Mouse (Mus musculus) liver, embryonic 15.5 days (tissue): ENCODE results near the gene Fam221b. TPM values are rescaled to one million over a fixed set of nuclear protein-coding genes. Genes with fewer than 3 reads are reported as not detected.

Experiments
- ATAC-seq: fragments of 200-750 bp; cut with Nextera tagmentation; 2 replicates; pipeline ENCODE4 v1.8.0; 2017; ENCODE audit warnings: moderate number of reproducible peaks, mild to moderate bottlenecking, moderate library complexity; ENCODE audit not compliant: insufficient read depth
- H3K27ac ChIP-seq: fragments of 300-500 bp; sonication (generic); replicated peaks from 2 replicates; pipeline ENCODE4 v1.5.1; 2015; ENCODE audit warnings: mild to moderate bottlenecking, inconsistent platforms
- H3K27me3 ChIP-seq: fragments of 300-500 bp; sonication (generic); 2 replicates; pipeline ENCODE4 v1.6.1; 2015; ENCODE audit warnings: mild to moderate bottlenecking, inconsistent platforms
- H3K36me3 ChIP-seq: fragments of 300-500 bp; sonication (generic); replicated peaks from 2 replicates; pipeline ENCODE4 v1.6.1; 2015; ENCODE audit warnings: moderate library complexity, mild to moderate bottlenecking, inconsistent platforms
- H3K4me1 ChIP-seq: fragments of 300-500 bp; sonication (generic); replicated peaks from 2 replicates; pipeline ENCODE4 v1.6.1; 2015; ENCODE audit warnings: inconsistent platforms
- H3K4me2 ChIP-seq: fragments of 300-500 bp; sonication (generic); 2 replicates; pipeline ENCODE4 v1.6.1; 2015; ENCODE audit warnings: moderate library complexity, mild to moderate bottlenecking, inconsistent platforms
- H3K4me3 ChIP-seq: fragments of 300-500 bp; sonication (generic); replicated peaks from 2 replicates; pipeline ENCODE4 v1.5.1; 2015; ENCODE audit warnings: mild to moderate bottlenecking, inconsistent platforms
- H3K9ac ChIP-seq: fragments of 300-500 bp; sonication (generic); 2 replicates; pipeline ENCODE4 v1.6.1; 2015; ENCODE audit warnings: moderate library complexity, mild to moderate bottlenecking, inconsistent platforms
- H3K9me3 ChIP-seq: fragments of 300-500 bp; sonication (generic); replicated peaks from 2 replicates; pipeline ENCODE4 v1.6.1; 2016; ENCODE audit warnings: inconsistent platforms
- WGBS: fragments of 180-500 bp; shearing (Covaris S2); methylation state at CpG from one replicate; pipeline ENCODE4 v1.1.7; 2015; ENCODE audit warnings: mixed read lengths; ENCODE audit not compliant: insufficient replicate concordance; 5-methylcytosine and 5-hydroxymethylcytosine counted together
- polyA plus RNA-seq: library from polyadenylated mRNA; unstranded; fragments of >200 nt; fragmentation: Nextera tagmentation; extraction: Ambion mirVana; gene quantifications from 2 replicates; pipeline ENCODE4 v1.2.1, GENCODE M21; 2015

The Fam221b gene
- polyA plus RNA-seq, 1 experiment from 2014 or later = 1.1 TPM

DNA sequence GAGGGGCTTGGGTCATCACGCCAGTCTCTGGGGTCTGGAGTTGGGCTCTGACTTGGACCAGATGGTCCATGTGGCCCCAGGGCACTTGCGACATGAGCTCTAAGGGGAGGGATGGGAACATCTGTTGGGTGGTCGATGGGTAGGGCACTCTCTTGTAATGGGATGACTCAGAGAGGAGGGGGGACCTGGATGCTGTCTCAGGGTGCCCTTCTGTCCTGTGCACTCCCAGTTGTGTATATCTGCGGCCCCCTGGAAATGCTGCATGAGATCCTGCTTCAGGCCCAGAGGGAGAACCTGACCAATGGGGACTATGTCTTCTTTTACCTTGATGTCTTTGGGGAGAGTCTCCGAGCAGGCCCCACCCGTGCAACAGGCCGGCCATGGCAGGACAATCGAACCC, 35.6 kb downstream of the Fam221b start:
- H3K4me2 ChIP-seq = no peak overlapping the region
- H3K9me3 ChIP-seq = no peaks in the 10 kb centered on the region
- 74% methylated on average over 8 of the region's 8 CpGs for WGBS
- H3K4me1 ChIP-seq = peaks cover 24% of the 10 kb centered on the region
- ATAC-seq = no peak
- no peaks in the 10 kb centered on the region for H3K36me3 ChIP-seq
- no peak overlapping the region for H3K9ac ChIP-seq
- H3K27me3 ChIP-seq = peaks cover 55% of the 10 kb centered on the region
- H3K4me3 ChIP-seq = no peak overlapping the region
- no peak overlapping the region for H3K27ac ChIP-seq

DNA sequence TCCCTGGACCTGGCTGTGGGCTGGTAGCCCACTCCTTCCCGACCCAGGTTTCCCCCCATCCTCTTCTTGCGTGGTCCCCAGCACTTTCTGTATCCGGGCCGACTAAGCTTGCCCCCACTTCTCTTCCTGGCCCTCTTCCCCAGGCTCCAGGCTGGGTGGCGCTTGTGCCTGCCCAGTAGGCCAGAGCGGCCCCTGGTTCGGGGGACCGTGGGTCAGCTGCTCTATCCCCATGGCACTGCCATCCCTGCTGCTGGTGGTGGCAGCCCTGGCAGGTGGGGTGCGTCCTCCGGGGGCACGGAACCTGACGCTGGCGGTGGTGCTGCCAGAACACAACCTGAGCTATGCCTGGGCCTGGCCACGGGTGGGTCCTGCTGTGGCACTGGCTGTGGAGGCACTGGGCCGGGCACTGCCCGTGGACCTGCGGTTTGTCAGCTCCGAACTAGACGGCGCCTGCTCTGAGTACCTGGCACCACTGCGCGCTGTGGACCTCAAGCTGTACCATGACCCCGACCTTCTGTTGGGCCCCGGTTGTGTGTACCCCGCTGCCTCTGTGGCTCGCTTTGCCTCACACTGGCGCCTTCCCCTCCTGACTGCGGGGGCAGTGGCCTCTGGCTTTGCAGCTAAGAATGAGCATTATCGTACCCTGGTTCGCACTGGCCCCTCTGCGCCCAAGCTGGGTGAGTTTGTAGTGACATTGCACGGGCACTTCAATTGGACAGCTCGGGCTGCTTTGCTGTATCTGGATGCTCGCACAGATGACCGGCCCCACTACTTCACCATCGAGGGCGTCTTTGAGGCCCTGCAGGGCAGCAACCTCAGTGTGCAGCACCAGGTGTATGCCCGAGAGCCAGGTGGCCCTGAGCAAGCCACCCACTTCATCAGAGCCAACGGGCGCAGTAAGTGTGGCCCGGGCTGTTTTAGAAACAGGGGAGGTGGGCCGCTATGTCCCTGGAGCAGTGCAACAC, 36.7 kb downstream of the Fam221b start:
- H3K9ac ChIP-seq = 0 out of 2 replicates have a peak overlapping the region, but pooled peaks have one; percentile 46
- WGBS = 60% methylated on average over 42 of the region's 42 CpGs
- no peak overlapping the region for H3K27ac ChIP-seq
- no peak for ATAC-seq
- no peaks in the 10 kb centered on the region for H3K9me3 ChIP-seq
- H3K27me3 ChIP-seq = peaks cover 55% of the 10 kb centered on the region
- peak overlapping the region; percentile 80 for H3K4me2 ChIP-seq
- H3K4me3 ChIP-seq = peak overlapping the region; percentile 56
- H3K36me3 ChIP-seq = no peaks in the 10 kb centered on the region
- peaks cover 24% of the 10 kb centered on the region for H3K4me1 ChIP-seq

DNA sequence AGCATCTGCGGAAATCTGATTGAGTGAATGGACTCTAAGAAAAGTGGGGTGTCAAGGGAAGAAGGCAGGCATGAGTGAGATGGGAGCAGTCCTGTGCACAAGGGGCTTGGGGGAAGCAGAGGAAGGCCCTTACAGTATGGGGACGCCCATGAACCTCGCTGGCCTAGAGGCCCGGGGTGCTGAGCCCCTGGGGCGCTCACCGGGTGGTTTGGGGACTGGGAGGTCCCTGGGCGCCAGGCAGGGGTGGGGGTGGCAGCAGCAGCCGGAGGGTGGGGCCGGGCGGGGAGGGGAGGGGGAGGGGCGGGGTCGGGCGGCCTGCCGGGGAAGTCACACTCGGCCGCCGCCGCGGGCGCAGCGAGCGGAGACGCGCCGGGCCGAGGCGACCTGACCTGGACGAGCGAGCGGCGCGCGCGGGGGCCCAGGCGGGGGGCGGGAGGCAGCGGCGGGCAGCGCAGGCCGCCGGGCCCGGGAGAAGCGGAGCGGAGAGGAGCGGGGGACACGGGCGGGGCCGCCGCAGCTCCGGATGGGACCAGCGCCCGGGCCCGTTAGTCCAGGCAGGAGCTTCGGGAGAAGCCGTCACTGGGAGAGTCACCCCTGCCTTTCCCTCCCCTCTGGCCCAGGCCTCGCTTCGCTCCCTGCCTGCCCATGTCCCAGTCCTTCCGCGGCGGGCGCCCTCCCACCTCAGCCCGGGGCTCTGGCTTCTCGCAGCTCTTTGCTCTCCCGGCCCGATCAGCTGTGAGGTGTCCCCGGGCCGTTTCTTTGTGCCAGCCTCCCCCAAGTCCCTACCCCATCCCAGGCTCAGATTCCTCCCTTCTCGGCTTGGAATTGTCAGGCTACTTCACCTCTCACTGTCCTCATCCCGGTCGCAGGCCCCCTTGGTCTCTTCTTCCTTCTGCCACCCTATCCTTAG, 37.6 kb downstream of the Fam221b start, which contains the start of gene Npr2:
TSS of gene Npr2 (plus strand) at position 890 of the 910 bp plus-strand sequence.
- ATAC-seq = no peak
- WGBS = 2% methylated on average over 47 of the region's 70 CpGs

GRCm38 (mm10) chr4:43630671-43631045, 38.3 kb downstream of the Fam221b start:
- Histone ChIP-seq H3K4me1 (peaks cover 24% of the 10 kb centered on the region), H3K27me3 (peaks cover 52% of the 10 kb centered on the region), H3K9ac (no peak overlapping the region), H3K4me3 (peak overlapping the region; percentile 56; the same call in 1 of the 2 replicates), H3K4me2 (peak overlapping the region; percentile 80), H3K36me3 (no peaks in the 10 kb centered on the region), H3K9me3 (peaks cover under 1% of the 10 kb centered on the region), H3K27ac (no peak overlapping the region)
- WGBS = 25% methylated on average over 5 of the region's 5 CpGs
- no peak for ATAC-seq

More for the DNA sequence above, 37.6 kb downstream of the Fam221b start, which contains the start of gene Npr2:
- Histone ChIP-seq H3K36me3 (no peaks in the 10 kb centered on the region), H3K27me3 (peaks cover 53% of the 10 kb centered on the region), H3K9me3 (no peaks in the 10 kb centered on the region), H3K4me1 (peaks cover 24% of the 10 kb centered on the region), H3K9ac (peak within 1 kb of the TSS; percentile 46; the same call in 1 of the 2 replicates), H3K4me3 (peak within 1 kb of the TSS; percentile 56), H3K4me2 (peak within 1 kb of the TSS; percentile 80), H3K27ac (no peak within 1 kb of the TSS)

DNA sequence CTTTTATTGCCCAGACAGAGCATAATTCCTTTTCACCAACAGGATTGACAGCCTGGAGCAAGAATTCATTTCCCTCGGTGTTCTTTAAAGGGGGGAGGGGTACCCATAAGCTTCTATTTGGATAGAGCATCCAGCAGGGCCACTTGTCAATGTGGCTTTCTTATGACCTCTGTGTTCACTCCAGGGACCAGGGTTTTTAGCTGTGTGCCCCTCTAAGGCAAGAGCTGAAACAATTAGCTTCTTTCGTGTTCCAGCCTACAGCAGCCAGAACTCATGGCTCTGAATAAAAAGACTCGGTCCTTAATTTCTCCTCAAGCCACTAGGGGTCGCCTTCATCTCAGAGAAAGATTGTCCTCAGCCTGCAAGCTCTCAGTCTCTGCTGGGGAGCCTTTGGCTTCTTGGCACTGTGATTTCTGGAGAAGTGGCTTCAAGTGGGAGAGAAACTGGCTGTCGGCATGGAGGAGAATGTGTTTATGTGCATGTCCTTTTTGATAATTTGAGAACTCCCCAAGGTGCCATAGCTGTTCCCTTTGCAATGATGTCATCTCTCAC, 38.8 kb downstream of the Fam221b start:
- Histone ChIP-seq H3K9me3 (peaks cover 6% of the 10 kb centered on the region), H3K4me3 (no peak overlapping the region), H3K4me1 (peaks cover 24% of the 10 kb centered on the region), H3K4me2 (peak overlapping the region; percentile 43; the same call in 1 of the 2 replicates), H3K36me3 (no peaks in the 10 kb centered on the region), H3K27me3 (peaks cover 46% of the 10 kb centered on the region), H3K27ac (no peak overlapping the region), H3K9ac (no peak overlapping the region)
- 9% methylated on average over 5 of the region's 5 CpGs for WGBS
- ATAC-seq = 0 out of 2 replicates have a peak, but pooled peaks have one; percentile 52

DNA sequence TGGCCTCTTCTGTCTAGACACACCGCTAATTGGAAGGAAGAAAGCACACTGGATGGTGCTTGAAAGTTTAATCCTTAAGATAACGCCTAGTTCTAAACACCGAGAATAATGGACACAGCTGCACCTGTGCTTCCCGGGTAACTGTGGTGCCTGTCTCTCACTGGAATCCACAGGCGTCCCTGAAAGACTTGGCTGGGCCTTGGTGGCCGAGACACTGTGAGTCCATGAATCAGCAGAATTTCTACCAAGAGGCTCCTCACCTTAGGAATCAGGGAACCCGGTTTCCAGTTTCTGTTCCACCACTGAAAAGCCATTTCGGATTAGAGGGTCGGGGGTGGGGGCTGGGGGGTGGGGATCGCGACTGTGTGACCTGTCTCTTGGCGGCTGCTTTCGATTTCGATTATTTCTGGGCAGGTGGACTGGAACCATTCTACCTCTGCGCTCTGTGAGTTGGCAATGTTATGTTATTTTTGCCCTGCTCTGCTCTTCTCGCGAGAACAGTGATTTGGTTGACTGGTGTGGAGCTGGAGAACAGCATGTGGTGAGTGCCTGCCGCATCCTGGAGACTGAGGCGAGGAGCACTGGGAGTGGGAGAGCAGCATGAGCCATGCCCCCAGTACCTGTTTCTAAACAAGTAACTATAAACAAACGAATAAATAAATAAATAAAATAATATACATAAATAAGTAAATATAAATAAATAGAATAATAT, 39.7 kb downstream of the Fam221b start:
- Histone ChIP-seq H3K27me3 (peaks cover 46% of the 10 kb centered on the region), H3K27ac (no peak overlapping the region), H3K9ac (no peak overlapping the region), H3K36me3 (no peaks in the 10 kb centered on the region), H3K4me2 (peak overlapping the region; percentile 46), H3K4me1 (peaks cover 24% of the 10 kb centered on the region), H3K9me3 (peaks cover 8% of the 10 kb centered on the region), H3K4me3 (0 out of 2 replicates have a peak overlapping the region, but pooled peaks have one; percentile 20)
- WGBS = 47% methylated on average over 20 of the region's 20 CpGs
- peak; percentile 44; the same call in 1 of the 2 replicates for ATAC-seq

- no peak for ATAC-seq
- Histone ChIP-seq H3K4me1 (no peaks in the 10 kb centered on the region), H3K27me3 (no peaks in the 10 kb centered on the region), H3K4me2 (no peak overlapping the region), H3K4me3 (no peak overlapping the region), H3K9ac (no peak overlapping the region), H3K9me3 (peaks cover 4% of the 10 kb centered on the region), H3K36me3 (no peaks in the 10 kb centered on the region), H3K27ac (no peak overlapping the region)
- WGBS = 66% methylated on average over 4 of the region's 4 CpGs
Measured at GRCm38 (mm10) chr4:43620146-43620778, 48.7 kb downstream of the Fam221b start.

DNA sequence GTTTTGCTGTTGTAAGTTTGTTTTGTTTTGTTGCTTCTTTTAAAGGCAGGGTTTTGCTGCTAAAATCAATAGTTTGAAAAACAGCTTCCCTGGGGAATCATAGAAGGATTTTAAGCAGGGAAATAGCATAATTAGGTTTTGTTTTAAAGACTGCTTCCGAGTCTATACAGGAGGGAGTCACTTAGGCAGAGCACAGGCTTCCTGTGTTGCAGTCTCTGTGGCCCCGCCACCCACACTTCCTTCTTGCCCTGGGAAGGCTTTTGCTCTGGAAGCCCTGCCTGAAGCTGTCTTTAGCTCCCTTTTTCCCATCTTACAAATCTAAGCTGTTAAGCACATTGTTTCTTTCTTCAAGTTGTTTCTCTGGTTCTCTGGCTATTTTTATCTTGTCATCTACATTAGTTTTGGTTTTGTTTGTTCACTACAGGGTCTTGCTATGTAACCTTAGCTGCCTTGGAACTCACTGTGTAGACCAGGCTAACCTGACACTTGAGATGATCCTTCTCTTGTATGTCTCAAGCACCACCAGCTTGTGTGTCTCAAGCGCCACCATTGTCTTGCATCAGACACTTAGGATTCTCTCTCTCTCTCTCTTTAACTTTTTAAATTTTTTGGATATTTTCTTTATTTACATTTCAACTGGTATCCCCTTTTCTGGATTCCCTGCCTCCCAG, 55.8 kb downstream of the Fam221b start:
- H3K4me3 ChIP-seq = no peak overlapping the region; the same call in 1 of the 2 replicates
- H3K9me3 ChIP-seq = no peaks in the 10 kb centered on the region
- H3K9ac ChIP-seq = no peak overlapping the region
- peak overlapping the region; percentile 55 for H3K4me2 ChIP-seq
- peaks cover 27% of the 10 kb centered on the region for H3K4me1 ChIP-seq
- H3K27ac ChIP-seq = peak overlapping the region; percentile 66
- H3K27me3 ChIP-seq = no peaks in the 10 kb centered on the region
- peak; percentile 72 for ATAC-seq
- H3K36me3 ChIP-seq = no peaks in the 10 kb centered on the region
- 40% methylated on average over 3 of the region's 3 CpGs for WGBS

DNA sequence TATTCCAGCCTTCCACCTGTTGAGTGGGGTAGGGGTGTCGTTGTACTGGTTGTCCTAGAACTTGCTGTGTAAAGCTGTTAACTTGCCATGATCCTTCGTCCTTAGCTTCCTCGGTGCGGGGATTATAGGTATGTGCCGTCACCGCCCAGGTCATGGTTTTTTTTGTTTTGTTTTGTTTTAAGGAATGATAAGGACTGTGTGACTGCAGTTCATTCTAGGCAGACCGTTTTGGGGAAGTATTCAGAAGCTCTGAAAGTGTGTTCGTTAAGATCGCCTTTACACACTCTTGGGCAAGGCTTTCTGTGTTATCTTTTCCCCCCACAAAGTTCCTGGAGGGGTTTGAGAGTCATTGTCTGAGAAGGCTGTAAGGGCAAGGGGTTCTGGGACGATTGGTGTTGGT, 56.4 kb downstream of the Fam221b start:
- Histone ChIP-seq H3K27ac (peak overlapping the region; percentile 66), H3K9ac (no peak overlapping the region), H3K9me3 (no peaks in the 10 kb centered on the region), H3K4me1 (peaks cover 27% of the 10 kb centered on the region), H3K4me2 (peak overlapping the region; percentile 55), H3K27me3 (no peaks in the 10 kb centered on the region), H3K36me3 (no peaks in the 10 kb centered on the region), H3K4me3 (peak overlapping the region; percentile 11)
- ATAC-seq = peak; percentile 70
- WGBS = 12% methylated on average over 10 of the region's 10 CpGs
